Mouse (Mus musculus) monocyte, adult 2 months (primary cell): ENCODE data around the gene Olfr1161.
"Not testable (repeated sequence)": the region's sequence is repeated elsewhere in the genome, so short reads cannot be mapped to it uniquely, and the experiment has no call there.

Experiments used
- DNase-seq, 2 experiments: peaks; one replicate each; pipeline ENCODE4 v3.0.0; 2022; ENCODE audit warnings: low spot score in 2 of 2, low read depth in 1 of 2

Olfr1161 gene

GRCm38 (mm10) chr2:88022474-88022873 lies at the start of gene Olfr1161:
Olfr1161 (plus strand) TSS chr2:88022774.
- not testable (repeated sequence) for DNase-seq

- no peak for DNase-seq
Measured at GRCm38 (mm10) chr2:87974563-87974962, 48.0 kb upstream of the Olfr1161 start, which contains the start of gene Olfr74. Olfr74 (minus strand) TSS chr2:87974663.

GRCm38 (mm10) chr2:87989813-87990212 lies 32.8 kb upstream of the Olfr1161 start, which contains the start of gene Olfr1158:
Olfr1158 (plus strand) TSS chr2:87990113.
- no peak for DNase-seq

- no peak for DNase-seq
Measured at GRCm38 (mm10) chr2:88007515-88008318, 14.9 kb upstream of the Olfr1161 start, which contains the start of gene Olfr1160. Olfr1160 (minus strand) TSS chr2:88008268.

GRCm38 (mm10) chr2:88037599-88037998 lies 15.0 kb downstream of the Olfr1161 start, which contains the start of gene Olfr73:
Olfr73 (minus strand) TSS chr2:88037699.
- no peak for DNase-seq

GRCm38 (mm10) chr2:88051029-88051428 lies 28.5 kb downstream of the Olfr1161 start, which contains the start of gene Olfr1162:
Olfr1162 (minus strand) TSS chr2:88051129.
- no peak for DNase-seq

GRCm38 (mm10) chr2:88063587-88063986 lies 41.0 kb downstream of the Olfr1161 start:
- DNase-seq: no peak

- DNase-seq: no peak
Measured at GRCm38 (mm10) chr2:88071730-88072129, 49.2 kb downstream of the Olfr1161 start, which contains the start of gene Olfr1163. Olfr1163 (minus strand) TSS chr2:88071830.
